ENCODE assay signal across 11 mouse cellular contexts in the genomic region with DNA sequence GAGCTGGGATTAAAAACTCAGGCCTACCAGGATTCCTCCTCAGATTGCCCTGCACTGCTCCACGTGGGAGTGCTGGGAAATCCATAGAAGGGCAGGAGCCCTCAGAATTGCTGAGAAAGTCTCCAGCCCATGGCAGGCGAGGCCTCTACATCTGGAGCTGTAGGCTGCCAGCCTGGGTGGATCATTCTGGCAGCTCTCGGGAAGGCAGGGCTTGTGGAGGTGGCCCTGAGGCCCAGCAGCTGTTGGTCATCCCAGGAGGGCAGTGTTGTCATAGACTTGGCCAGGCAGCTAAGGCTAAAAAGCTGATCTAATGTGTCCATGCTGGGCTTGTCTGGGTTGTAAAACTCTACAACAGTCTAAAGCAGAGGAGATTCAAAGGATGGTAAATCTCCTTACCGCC.
DNase-seq lines count a peak whose midpoint lies in the region; ATAC-seq lines count a peak whose summit lies in the region.
"Had no signal": no experiment of that assay in that cellular context is flagged by ENCODE, and none has a peak within 500 bp of the region (broad histone marks: within the 10 kb centered on the region; RNA-seq: fewer than 3 reads in every experiment).

No protein-coding gene starts in this region.

- no peak overlapping the region for H3K4me3 ChIP-seq in stomach, embryonic 16.5 days (replicated peaks; ENCODE audit: low read length)
- H3K4me3 ChIP-seq: layer of hippocampus, adult 2 months had no signal

- WGBS in stomach, embryonic 16.5 days = 55% methylated on average over 4 of the region's 4 CpGs

- peak overlapping the region; percentile 51; the same call in 1 of the 2 replicates for H3K27ac ChIP-seq in stomach, embryonic 16.5 days (ENCODE audit: low read length)
- H3K27ac ChIP-seq: layer of hippocampus, adult 2 months had no signal

- H3K27me3 ChIP-seq in stomach, embryonic 16.5 days (ENCODE audit: control insufficient read depth, insufficient read depth, low read length) = no peaks in the 10 kb centered on the region

- no peak overlapping the region for H3K9ac ChIP-seq in stomach, embryonic 16.5 days (ENCODE audit: low read length)
- H3K9ac ChIP-seq: liver, postnatal 0 days had no signal

- no peaks in the 10 kb centered on the region for H3K36me3 ChIP-seq in stomach, embryonic 16.5 days (ENCODE audit: control insufficient read depth, insufficient read depth, low read length)

- peaks cover 6% of the 10 kb centered on the region; the same call in 1 of the 2 replicates for H3K4me1 ChIP-seq in stomach, embryonic 16.5 days (ENCODE audit: control insufficient read depth, insufficient read depth, low read length)

- ATAC-seq in stomach, embryonic 16.5 days (ENCODE audit: insufficient read depth, low FRiP score) = peak; percentile 75; the same call in 1 of the 2 replicates
- ATAC-seq in CD4-positive, CD25-positive, alpha-beta regulatory T cell, adult 4 months = no peak
- ATAC-seq: liver, postnatal 0 days had no signal

- H3K9me3 ChIP-seq in stomach, embryonic 16.5 days (replicated peaks; ENCODE audit: control insufficient read depth, low read length) = no peaks in the 10 kb centered on the region

- H3K4me2 ChIP-seq in stomach, embryonic 16.5 days (ENCODE audit: low read depth, low read length) = no peak overlapping the region

- DNase-seq in ovary, postnatal 36 days (ENCODE audit: low spot score) = peak; percentile 21
- DNase-seq in ovary, postnatal 10 days (ENCODE audit: low spot score) = no peak
- DNase-seq in gastrocnemius, postnatal 25 days = peak; percentile 79
- peak; percentile 45 for DNase-seq in kidney, postnatal 14 days
- DNase-seq in spleen, postnatal 14 days (ENCODE audit: low spot score in 2 of 2) = no peak
- no peak for DNase-seq in right cerebral cortex, postnatal 25 days
- DNase-seq: liver, postnatal 0 days; thymus, postnatal 36 days had no signal

Comparison
In these comparisons a context has a peak if more than half of its experiments do, and no peak if none do; other contexts are left out.
1. DNase-seq: peak in ovary, postnatal 36 days (single experiment), gastrocnemius, postnatal 25 days (single experiment) and kidney, postnatal 14 days (single experiment); none in ovary, postnatal 10 days (single experiment), spleen, postnatal 14 days (0 of 2) and right cerebral cortex, postnatal 25 days (single experiment).